In genomic region chr2:51182990-51183389, GRCm38 (mm10) we compare ENCODE assay signal across 28 mouse cellular contexts. TPM values are rescaled to one million over a fixed set of nuclear protein-coding genes. Genes with fewer than 3 reads are reported as not detected.
A peak's percentile ranks its signal among the peaks of the same experiment; 100 is the strongest.
DNase-seq lines count a peak whose midpoint lies in the region; ATAC-seq and TF ChIP-seq lines count a peak whose summit lies in the region.
"Had no signal": no experiment of that assay in that cellular context is flagged by ENCODE, and none has a peak within 500 bp of the region (broad histone marks: within the 10 kb centered on the region; RNA-seq: fewer than 3 reads in every experiment).

No protein-coding gene starts in this region.

- WGBS in embryonic facial prominence, embryonic 14.5 days, result 79% methylated on average over 4 of the region's 4 CpGs
- 91% methylated on average over 4 of the region's 4 CpGs for WGBS in embryonic facial prominence, embryonic 10.5 days
- WGBS in neural tube, embryonic 12.5 days, result 75% methylated on average over 4 of the region's 4 CpGs
- 46% methylated on average over 4 of the region's 4 CpGs for WGBS in neural tube, embryonic 14.5 days
- 89% methylated on average over 4 of the region's 4 CpGs for WGBS in midbrain, postnatal 0 days

- H3K4me3 ChIP-seq in embryonic facial prominence, embryonic 14.5 days (ENCODE audit: low read depth, low read length), result no peak overlapping the region
- H3K4me3 ChIP-seq in embryonic facial prominence, embryonic 10.5 days, result no peak overlapping the region
- H3K4me3 ChIP-seq in neural tube, embryonic 12.5 days, result no peak overlapping the region
- H3K4me3 ChIP-seq in neural tube, embryonic 14.5 days (ENCODE audit: low read depth, low read length), result no peak overlapping the region
- no peak overlapping the region for H3K4me3 ChIP-seq in midbrain, postnatal 0 days (ENCODE audit: low read depth, low read length)
- H3K4me3 ChIP-seq: embryonic facial prominence, embryonic 12.5 days; embryonic facial prominence, embryonic 15.5 days; erythroblast, embryonic 14.5 days; forebrain, embryonic 10.5 days; forebrain, embryonic 12.5 days had no signal

- TF ChIP-seq CTCF in midbrain, postnatal 0 days (IDR thresholded peaks at IDR 0.05), result no peak

- H3K9ac ChIP-seq in embryonic facial prominence, embryonic 14.5 days (ENCODE audit: low read depth, low read length), result no peak overlapping the region
- H3K9ac ChIP-seq in neural tube, embryonic 12.5 days, result no peak overlapping the region
- no peak overlapping the region for H3K9ac ChIP-seq in neural tube, embryonic 14.5 days (replicated peaks; ENCODE audit: low read depth, low read length)
- no peak overlapping the region for H3K9ac ChIP-seq in midbrain, postnatal 0 days (replicated peaks; ENCODE audit: low read length, poor library complexity, severe bottlenecking)
- H3K9ac ChIP-seq: embryonic facial prominence, embryonic 12.5 days; embryonic facial prominence, embryonic 15.5 days; forebrain, embryonic 12.5 days had no signal

- no peaks in the 10 kb centered on the region for H3K36me3 ChIP-seq in embryonic facial prominence, embryonic 14.5 days (ENCODE audit: control insufficient read depth, insufficient read depth, low read length)
- no peaks in the 10 kb centered on the region for H3K36me3 ChIP-seq in embryonic facial prominence, embryonic 10.5 days (replicated peaks)
- no peaks in the 10 kb centered on the region for H3K36me3 ChIP-seq in neural tube, embryonic 12.5 days
- no peaks in the 10 kb centered on the region for H3K36me3 ChIP-seq in neural tube, embryonic 14.5 days (ENCODE audit: control insufficient read depth, insufficient read depth, low read length)
- H3K36me3 ChIP-seq in midbrain, postnatal 0 days (ENCODE audit: insufficient read depth, low read length), result no peaks in the 10 kb centered on the region
- H3K36me3 ChIP-seq: embryonic facial prominence, embryonic 12.5 days; embryonic facial prominence, embryonic 15.5 days; forebrain, embryonic 10.5 days; forebrain, embryonic 12.5 days; G1E had no signal

- peaks cover 11% of the 10 kb centered on the region; the same call in 1 of the 2 replicates for H3K4me1 ChIP-seq in embryonic facial prominence, embryonic 14.5 days (ENCODE audit: control insufficient read depth, insufficient read depth, low read length)
- H3K4me1 ChIP-seq in embryonic facial prominence, embryonic 10.5 days, result no peaks in the 10 kb centered on the region
- H3K4me1 ChIP-seq in neural tube, embryonic 12.5 days, result no peaks in the 10 kb centered on the region
- H3K4me1 ChIP-seq in neural tube, embryonic 14.5 days (ENCODE audit: control insufficient read depth, insufficient read depth, low read length), result no peaks in the 10 kb centered on the region
- no peaks in the 10 kb centered on the region for H3K4me1 ChIP-seq in midbrain, postnatal 0 days (ENCODE audit: insufficient read depth, low read length)
- H3K4me1 ChIP-seq: embryonic facial prominence, embryonic 12.5 days; forebrain, embryonic 10.5 days; forebrain, embryonic 12.5 days had no signal

- H3K4me2 ChIP-seq in embryonic facial prominence, embryonic 14.5 days (ENCODE audit: low read depth, low read length), result no peak overlapping the region
- H3K4me2 ChIP-seq in neural tube, embryonic 12.5 days (replicated peaks), result no peak overlapping the region
- H3K4me2 ChIP-seq in neural tube, embryonic 14.5 days (ENCODE audit: low read depth, low read length), result no peak overlapping the region
- H3K4me2 ChIP-seq in midbrain, postnatal 0 days (ENCODE audit: low read depth, low read length, poor library complexity, severe bottlenecking), result no peak overlapping the region
- H3K4me2 ChIP-seq: embryonic facial prominence, embryonic 12.5 days; embryonic facial prominence, embryonic 15.5 days; forebrain, embryonic 12.5 days had no signal

- H3K27ac ChIP-seq in embryonic facial prominence, embryonic 14.5 days (replicated peaks; ENCODE audit: low read depth, low read length), result no peak overlapping the region
- H3K27ac ChIP-seq in embryonic facial prominence, embryonic 10.5 days (replicated peaks), result no peak overlapping the region
- no peak overlapping the region for H3K27ac ChIP-seq in neural tube, embryonic 12.5 days
- H3K27ac ChIP-seq in neural tube, embryonic 14.5 days (ENCODE audit: low read depth, low read length), result no peak overlapping the region
- no peak overlapping the region for H3K27ac ChIP-seq in midbrain, postnatal 0 days (ENCODE audit: low read depth, low read length)
- H3K27ac ChIP-seq: embryonic facial prominence, embryonic 12.5 days; forebrain, embryonic 10.5 days; forebrain, embryonic 12.5 days had no signal

- ATAC-seq in embryonic facial prominence, embryonic 14.5 days (ENCODE audit: low read depth), result no peak
- ATAC-seq in neural tube, embryonic 12.5 days (ENCODE audit: low FRiP score, low read depth), result 0 out of 2 replicates have a peak, but pooled peaks have one; percentile 37
- peak; percentile 60 for ATAC-seq in neural tube, embryonic 14.5 days (ENCODE audit: low read depth)
- ATAC-seq in midbrain, postnatal 0 days (ENCODE audit: low FRiP score), result no peak
- ATAC-seq: activated CD4-positive, CD25-positive, alpha-beta regulatory T cell, adult 4 months; CD4-positive, CD25-positive, alpha-beta regulatory T cell, adult 4 months; forebrain, embryonic 14.5 days; forebrain, embryonic 16.5 days; Patski had no signal

- peak; percentile 40 for DNase-seq in embryonic facial prominence, embryonic 14.5 days (ENCODE audit: low spot score)
- DNase-seq in embryonic facial prominence, embryonic 10.5 days (ENCODE audit: low spot score), result no peak
- no peak for DNase-seq in neural tube, embryonic 10.5 days (ENCODE audit: extremely low spot score, low spot score)
- no peak for DNase-seq in midbrain, postnatal 0 days (ENCODE audit: low spot score)
- DNase-seq: adrenal gland, postnatal 10 days; adrenal gland, postnatal 25 days; B cell, adult 2 months; cerebellum, adult 11 months; cerebellum, adult 18-20 months; cerebellum, adult 8-10 months; cerebellum, adult 9-11 months; cerebellum, postnatal 14 days; cerebellum, postnatal 36 days; embryo, embryonic 11 days had no signal

- no peaks in the 10 kb centered on the region for H3K9me3 ChIP-seq in embryonic facial prominence, embryonic 14.5 days (ENCODE audit: control insufficient read depth, low read length)
- H3K9me3 ChIP-seq in embryonic facial prominence, embryonic 10.5 days, result no peaks in the 10 kb centered on the region
- no peaks in the 10 kb centered on the region for H3K9me3 ChIP-seq in neural tube, embryonic 12.5 days
- H3K9me3 ChIP-seq in neural tube, embryonic 14.5 days (ENCODE audit: control insufficient read depth, low read length), result no peaks in the 10 kb centered on the region
- no peaks in the 10 kb centered on the region for H3K9me3 ChIP-seq in midbrain, postnatal 0 days (ENCODE audit: low read length)
- H3K9me3 ChIP-seq: embryonic facial prominence, embryonic 12.5 days; embryonic facial prominence, embryonic 15.5 days; forebrain, embryonic 10.5 days; forebrain, embryonic 12.5 days; G1E had no signal

- no peaks in the 10 kb centered on the region for H3K27me3 ChIP-seq in embryonic facial prominence, embryonic 14.5 days (replicated peaks; ENCODE audit: control insufficient read depth, insufficient read depth, low read length)
- H3K27me3 ChIP-seq in embryonic facial prominence, embryonic 10.5 days (replicated peaks; ENCODE audit: low read depth, poor library complexity, severe bottlenecking), result no peaks in the 10 kb centered on the region
- no peaks in the 10 kb centered on the region for H3K27me3 ChIP-seq in neural tube, embryonic 12.5 days (replicated peaks)
- H3K27me3 ChIP-seq in neural tube, embryonic 14.5 days (ENCODE audit: control insufficient read depth, insufficient read depth, low read length), result no peaks in the 10 kb centered on the region
- H3K27me3 ChIP-seq in midbrain, postnatal 0 days (ENCODE audit: insufficient read depth, low read length), result no peaks in the 10 kb centered on the region
- H3K27me3 ChIP-seq: CH12.LX; embryonic facial prominence, embryonic 12.5 days; embryonic facial prominence, embryonic 15.5 days; forebrain, embryonic 12.5 days; Patski had no signal

RNA-seq across cellular contexts. Expression of gene Rnd3, which starts 34.1 kb away (rescaled TPM):
- polyA plus RNA-seq in embryonic facial prominence, embryonic 14.5 days (2014; fragmentation: Nextera tagmentation; extraction: Ambion mirVana), result 99.7 and 116 TPM in 2 replicates
- polyA plus RNA-seq in embryonic facial prominence, embryonic 10.5 days (2016; fragmentation: Nextera tagmentation; extraction: Ambion mirVana), result 133 and 142 TPM in 2 replicates
- 257 and 270 TPM in 2 replicates for polyA plus RNA-seq in neural tube, embryonic 12.5 days (2016; fragmentation: Nextera tagmentation; extraction: Ambion mirVana)
- polyA plus RNA-seq in neural tube, embryonic 14.5 days (2014; fragmentation: Nextera tagmentation; extraction: Ambion mirVana), result 117 and 129 TPM in 2 replicates
- 70.4 and 73.9 TPM in 2 replicates for total RNA-seq in midbrain, postnatal 0 days (2014; rRNA removed)
- 81.1 and 88.9 TPM in 2 replicates for polyA plus RNA-seq in midbrain, postnatal 0 days (2015; fragmentation: Nextera tagmentation; extraction: Ambion mirVana)
- polyA plus RNA-seq: erythroblast, embryonic 14.5 days; G1E had no signal

Comparison
In these comparisons a context has a peak if more than half of its experiments do, and no peak if none do; other contexts are left out.
1. ATAC-seq: peak in neural tube, embryonic 12.5 days (single experiment) and neural tube, embryonic 14.5 days (single experiment); none in embryonic facial prominence, embryonic 14.5 days (single experiment) and midbrain, postnatal 0 days (single experiment).